In genomic region chr14:46823996-46824395, GRCm38 (mm10) we compare ENCODE assay signal across 25 mouse cellular contexts. TPM values are rescaled to one million over a fixed set of nuclear protein-coding genes. Genes with fewer than 3 reads are reported as not detected.
DNase-seq lines count a peak whose midpoint lies in the region; ATAC-seq lines count a peak whose summit lies in the region.
"Had no signal": no experiment of that assay in that cellular context is flagged by ENCODE, and none has a peak within 500 bp of the region (broad histone marks: within the 10 kb centered on the region; RNA-seq: fewer than 3 reads in every experiment).

No protein-coding gene starts in this region.

- no peak overlapping the region for H3K27ac ChIP-seq in kidney, embryonic 14.5 days (ENCODE audit: low read depth, low read length)
- H3K27ac ChIP-seq: embryonic facial prominence, embryonic 10.5 days; embryonic facial prominence, embryonic 13.5 days; forebrain, embryonic 12.5 days; forebrain, embryonic 15.5 days; heart, adult 2 months; heart, embryonic 10.5 days; heart, embryonic 13.5 days; hindbrain, embryonic 12.5 days; hindbrain, embryonic 15.5 days had no signal

- H3K9ac ChIP-seq in kidney, embryonic 14.5 days (ENCODE audit: low read depth, low read length): no peak overlapping the region
- H3K9ac ChIP-seq: embryonic facial prominence, embryonic 13.5 days; forebrain, embryonic 12.5 days; forebrain, embryonic 15.5 days; heart, embryonic 13.5 days; hindbrain, embryonic 12.5 days; hindbrain, embryonic 15.5 days had no signal

- H3K36me3 ChIP-seq in kidney, embryonic 14.5 days (ENCODE audit: control insufficient read depth, insufficient read depth, low read length): no peaks in the 10 kb centered on the region
- H3K36me3 ChIP-seq: embryonic facial prominence, embryonic 13.5 days; forebrain, embryonic 12.5 days; forebrain, embryonic 15.5 days; heart, embryonic 10.5 days; heart, embryonic 13.5 days; hindbrain, embryonic 12.5 days; hindbrain, embryonic 15.5 days had no signal

- WGBS in kidney, embryonic 14.5 days: 76% methylated on average over 2 of the region's 2 CpGs

- ATAC-seq in kidney, embryonic 14.5 days (ENCODE audit: low FRiP score, low TSS enrichment): no peak
- ATAC-seq: activated CD4-positive, CD25-positive, alpha-beta regulatory T cell, adult 4 months; forebrain, embryonic 15.5 days had no signal

- DNase-seq in heart, adult 11 months: peak; percentile 70
- DNase-seq in heart, postnatal 10 days: no peak
- DNase-seq in kidney, adult 8-10 months: peak; percentile 52 to 53
- no peak for DNase-seq in kidney, postnatal 4 days
- peak; percentile 38 to 53 for DNase-seq in kidney, postnatal 36 days
- DNase-seq: adrenal gland, adult 8-10 months; adrenal gland, postnatal 25 days; cerebellum, adult 11-12 months; cerebellum, adult 8-10 months; cerebellum, postnatal 10 days; cerebellum, postnatal 36 days; embryo, embryonic 11 days; gastrocnemius, postnatal 25 days; heart, adult 2 months had no signal

- intact Hi-C loops in heart, postnatal 10 days (cut with DNase I): no loop called here

- no peak overlapping the region for H3K4me2 ChIP-seq in kidney, embryonic 14.5 days (replicated peaks; ENCODE audit: low read depth, low read length)
- H3K4me2 ChIP-seq: embryonic facial prominence, embryonic 13.5 days; forebrain, embryonic 12.5 days; forebrain, embryonic 15.5 days; heart, embryonic 13.5 days; hindbrain, embryonic 12.5 days; hindbrain, embryonic 15.5 days had no signal

- H3K4me3 ChIP-seq in kidney, embryonic 14.5 days (ENCODE audit: low read length): no peak overlapping the region
- H3K4me3 ChIP-seq: embryonic facial prominence, embryonic 10.5 days; embryonic facial prominence, embryonic 13.5 days; erythroblast, embryonic 14.5 days; forebrain, embryonic 12.5 days; forebrain, embryonic 15.5 days; heart, adult 2 months; heart, embryonic 10.5 days; heart, embryonic 13.5 days; hindbrain, embryonic 12.5 days; hindbrain, embryonic 15.5 days had no signal

- H3K27me3 ChIP-seq in kidney, embryonic 14.5 days (ENCODE audit: control insufficient read depth, insufficient read depth, low read length): no peaks in the 10 kb centered on the region
- H3K27me3 ChIP-seq: heart, embryonic 13.5 days had no signal

- H3K9me3 ChIP-seq in kidney, embryonic 14.5 days (ENCODE audit: control insufficient read depth, low read length): no peaks in the 10 kb centered on the region
- H3K9me3 ChIP-seq: embryonic facial prominence, embryonic 10.5 days; embryonic facial prominence, embryonic 13.5 days; forebrain, embryonic 12.5 days; forebrain, embryonic 15.5 days; heart, embryonic 10.5 days; heart, embryonic 13.5 days; hindbrain, embryonic 12.5 days; hindbrain, embryonic 15.5 days had no signal

- peaks cover 7% of the 10 kb centered on the region for H3K4me1 ChIP-seq in kidney, embryonic 14.5 days (ENCODE audit: control insufficient read depth, insufficient read depth, low read length)

RNA-seq across cellular contexts. Expression of gene Gmfb, which starts 2.0 kb away (rescaled TPM):
- total RNA-seq in heart, postnatal 10 days (2021): 10 to 100 TPM; 45.0 to 45.8 TPM
- 53.8 and 89.9 TPM in 2 replicates for polyA plus RNA-seq in kidney, embryonic 14.5 days (2014; fragmentation: Nextera tagmentation; extraction: Ambion mirVana)

RNA-seq across cellular contexts. Expression of gene Cgrrf1, which starts 7.9 kb away (rescaled TPM):
- total RNA-seq in heart, postnatal 10 days (2021): 10 to 100 TPM; 34.4 to 38.4 TPM
- polyA plus RNA-seq in kidney, embryonic 14.5 days (2014; fragmentation: Nextera tagmentation; extraction: Ambion mirVana): 30.6 and 38.6 TPM in 2 replicates

RNA-seq across cellular contexts. Expression of gene Cnih1, which starts 35.8 kb away (rescaled TPM):
- total RNA-seq in heart, postnatal 10 days (2021): 10 to 100 TPM; 54.5 to 62.6 TPM
- 206 and 209 TPM in 2 replicates for polyA plus RNA-seq in kidney, embryonic 14.5 days (2014; fragmentation: Nextera tagmentation; extraction: Ambion mirVana)

RNA-seq across cellular contexts. Expression of gene Samd4, which starts 58.7 kb away (rescaled TPM):
- total RNA-seq in heart, postnatal 10 days (2021): 10 to 100 TPM; 64.3 to 67.9 TPM
- polyA plus RNA-seq in kidney, embryonic 14.5 days (2014; fragmentation: Nextera tagmentation; extraction: Ambion mirVana): 2.6 and 2.9 TPM in 2 replicates

Comparison
In these comparisons a context has a peak if more than half of its experiments do, and no peak if none do; other contexts are left out.
1. DNase-seq: peak in heart, adult 11 months (single experiment), kidney, adult 8-10 months (2 of 2) and kidney, postnatal 36 days (2 of 2); none in heart, postnatal 10 days (0 of 2) and kidney, postnatal 4 days (0 of 2).